Mouse (Mus musculus): ENCODE measurements around the gene Ubap2. TPM values are rescaled to one million over a fixed set of nuclear protein-coding genes. Genes with fewer than 3 reads are reported as not detected.

The Ubap2 gene
- total RNA-seq, 2 experiments from 2014 or later, result 66.2 to 67.4 TPM

DNA sequence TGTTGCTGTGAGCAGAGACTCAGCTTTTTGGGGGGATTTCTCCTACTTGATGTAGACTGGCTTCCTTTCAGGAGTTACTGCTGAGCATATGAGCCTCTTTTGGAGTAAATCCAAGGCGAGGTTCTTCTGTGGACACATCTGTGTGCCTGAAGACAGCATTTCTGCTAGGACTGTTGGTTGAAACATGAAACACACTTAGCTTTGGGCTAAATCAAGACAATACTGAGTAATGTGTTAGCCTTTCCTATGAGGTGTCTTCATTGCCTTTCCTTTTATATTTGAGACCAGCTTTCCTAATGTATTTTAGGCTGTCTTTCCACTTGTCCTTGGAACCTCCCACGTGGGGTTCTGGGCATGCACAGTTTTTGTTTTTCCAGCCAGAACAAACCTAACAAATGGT is 100.3 kb downstream of the Ubap2 start:
- intact Hi-C loops (cut with DNase I), result no loop called here
- DNase-seq, result no peak

DNA sequence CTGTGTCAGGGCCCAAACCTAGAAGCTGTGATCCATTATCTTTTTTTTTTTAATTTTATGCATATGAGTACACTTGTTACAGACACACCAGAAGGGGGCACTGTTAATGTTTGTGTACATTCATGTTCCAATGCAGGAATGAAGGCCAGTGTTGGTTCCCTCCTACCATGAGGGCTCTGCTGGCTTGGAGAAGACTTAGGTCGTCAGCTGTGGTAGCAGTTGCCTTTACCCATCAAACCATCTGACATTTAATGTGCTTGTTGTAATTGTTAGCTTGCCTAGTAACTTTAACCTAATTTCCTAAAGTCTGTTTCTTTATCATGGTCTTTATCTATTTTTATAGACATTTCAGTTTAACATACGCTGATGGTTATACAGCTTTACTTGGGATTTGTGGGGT is 104.0 kb downstream of the Ubap2 start:
- intact Hi-C loops (cut with DNase I), result no loop called here
- DNase-seq, result no peak

DNA sequence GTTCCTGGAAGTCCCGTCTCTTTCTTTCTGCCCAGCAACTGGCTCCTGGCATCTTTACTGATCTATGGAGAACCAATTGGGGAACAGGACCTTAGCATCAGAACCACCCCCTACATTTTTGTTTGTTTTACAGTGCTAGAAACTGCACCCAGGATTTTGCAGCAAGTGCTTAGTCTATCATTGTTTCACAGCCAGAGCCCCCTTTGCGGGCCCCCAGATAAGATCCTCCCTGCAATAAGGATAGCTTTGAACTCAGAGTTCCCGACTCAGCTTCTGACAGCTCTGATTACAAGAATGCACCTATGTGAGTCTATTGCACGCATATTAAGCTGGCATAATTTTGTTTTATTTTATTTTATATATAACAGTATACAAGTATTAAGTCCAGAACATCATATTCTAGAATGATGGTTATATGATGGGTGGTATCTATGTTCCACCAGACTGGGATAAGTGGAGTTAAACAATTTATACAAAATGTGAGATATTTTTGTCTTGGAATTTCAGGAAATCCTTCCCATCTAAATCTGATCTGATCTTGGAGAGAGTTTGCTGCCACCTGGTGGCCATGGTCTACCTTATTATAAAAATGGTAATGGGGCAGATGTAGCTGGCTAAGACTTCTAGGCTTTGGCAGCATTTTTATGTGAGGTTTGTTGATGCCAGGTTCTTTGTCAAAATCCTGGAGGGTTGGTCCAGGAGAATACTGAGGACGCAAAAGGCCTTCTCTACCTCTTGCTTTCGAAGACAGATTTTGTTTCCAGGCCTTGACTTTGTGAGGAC is 109.1 kb downstream of the Ubap2 start:
- DNase-seq, result peak; percentile 67 to 86
- intact Hi-C loops (cut with DNase I), result loop anchor here (1.0 to 2.0 kb wide), 2 partner anchors 37 to 115 kb away; no protein-coding TSS in a partner anchor

DNA sequence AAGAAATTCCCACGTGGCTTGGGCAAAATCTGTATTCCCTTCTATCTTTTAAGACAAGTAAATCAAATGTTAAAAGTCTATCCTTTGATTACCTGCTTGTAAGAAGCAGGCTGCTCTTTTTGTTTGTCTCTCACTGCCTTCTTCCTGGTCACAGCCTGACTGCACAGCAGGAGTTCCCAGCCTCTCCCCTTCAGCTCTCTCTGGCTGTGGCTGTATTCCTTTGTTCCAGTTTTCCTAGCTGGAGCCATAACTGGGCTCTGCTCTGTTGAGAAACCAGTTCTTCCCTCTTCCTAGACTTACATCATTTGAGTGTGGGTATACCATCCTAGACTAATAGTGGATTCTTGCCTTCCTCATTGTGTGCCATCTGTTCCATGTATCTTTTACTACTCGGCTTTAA is 110.0 kb downstream of the Ubap2 start:
- intact Hi-C loops (cut with DNase I), result no loop called here

DNA sequence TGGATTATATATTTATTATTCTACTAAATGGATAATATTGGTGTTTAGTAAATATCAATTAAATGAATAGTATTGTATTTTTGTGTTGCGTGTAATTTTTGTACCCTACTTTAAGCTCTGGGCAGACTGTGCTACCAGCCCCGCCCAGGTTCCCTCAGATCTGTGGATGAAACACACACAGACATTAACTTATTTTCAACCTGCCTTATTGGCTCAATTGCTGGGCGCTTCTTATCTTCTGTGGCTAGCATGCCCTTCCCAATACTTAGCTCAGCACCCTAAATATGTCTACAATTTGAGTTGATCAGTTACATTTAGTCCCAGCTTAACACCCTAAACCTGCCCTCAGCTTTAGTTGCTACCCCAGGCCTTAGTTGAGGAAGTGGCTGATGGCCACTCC is 113.7 kb downstream of the Ubap2 start:
- intact Hi-C loops (cut with DNase I), result no loop called here
- DNase-seq, result no peak

More for the DNA sequence above, 110.0 kb downstream of the Ubap2 start:
- DNase-seq, result no peak

DNA sequence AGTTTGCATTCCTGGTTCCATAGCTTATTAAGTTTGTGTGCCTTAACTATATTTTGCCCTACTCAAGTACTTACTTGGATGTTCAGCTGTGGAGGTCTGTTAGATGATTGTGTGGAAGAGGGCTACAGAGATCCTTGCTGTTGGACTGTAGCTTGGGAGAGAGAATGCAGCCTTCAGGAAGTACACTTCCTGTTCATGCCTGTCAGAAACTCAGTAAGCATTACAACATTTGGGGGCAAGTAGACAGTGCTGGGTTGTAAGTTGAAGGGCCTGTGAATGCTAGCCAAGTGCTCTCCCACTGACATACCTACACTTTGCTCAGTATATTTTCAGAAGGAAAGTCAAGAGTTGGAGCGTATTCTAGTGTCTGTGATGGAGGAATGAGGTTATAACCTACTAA is 116.7 kb downstream of the Ubap2 start:
- intact Hi-C loops (cut with DNase I), result no loop called here
- DNase-seq, result no peak

DNA sequence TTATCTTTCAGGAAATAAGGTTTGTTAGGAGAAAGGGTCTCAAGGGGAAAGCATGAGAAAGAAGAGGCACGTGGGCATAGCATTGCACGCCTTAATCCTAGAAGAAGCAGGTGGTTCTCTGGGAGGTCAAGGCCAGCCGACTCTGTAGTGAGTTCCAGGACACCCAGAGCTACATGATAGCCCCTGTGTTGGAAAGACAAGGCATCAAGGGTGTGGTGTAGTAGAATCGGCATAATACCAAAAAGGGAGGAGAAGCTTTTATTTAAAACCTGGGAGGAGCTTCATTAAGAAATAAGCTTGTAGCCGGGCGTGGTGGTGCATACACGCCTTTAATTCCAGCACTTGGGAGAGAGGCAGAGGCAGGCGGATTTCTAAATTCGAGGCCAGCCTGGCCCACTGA is 118.0 kb downstream of the Ubap2 start:
- no peak for DNase-seq
- intact Hi-C loops (cut with DNase I), result no loop called here

DNA sequence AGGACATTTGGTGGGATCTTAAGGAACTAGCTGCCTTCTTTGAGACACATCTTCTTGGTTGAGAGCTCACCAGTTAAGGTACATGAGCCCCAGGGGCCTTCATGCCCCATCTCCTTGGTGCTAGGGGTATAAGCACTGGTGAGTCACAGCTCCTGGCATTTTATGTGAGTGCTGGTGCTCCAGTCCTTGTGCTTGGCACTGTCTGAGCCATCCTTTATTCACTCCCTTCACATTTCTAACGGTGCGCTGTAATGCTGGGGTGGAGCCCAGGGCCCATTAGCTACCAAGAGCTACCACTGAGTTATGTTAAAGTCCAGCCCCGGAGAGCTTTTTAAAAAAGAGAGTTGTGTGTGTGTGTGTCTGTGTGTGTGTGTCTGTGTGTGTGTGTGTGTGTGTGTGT is 121.8 kb downstream of the Ubap2 start:
- no peak for DNase-seq
- intact Hi-C loops (cut with DNase I), result no loop called here

DNA sequence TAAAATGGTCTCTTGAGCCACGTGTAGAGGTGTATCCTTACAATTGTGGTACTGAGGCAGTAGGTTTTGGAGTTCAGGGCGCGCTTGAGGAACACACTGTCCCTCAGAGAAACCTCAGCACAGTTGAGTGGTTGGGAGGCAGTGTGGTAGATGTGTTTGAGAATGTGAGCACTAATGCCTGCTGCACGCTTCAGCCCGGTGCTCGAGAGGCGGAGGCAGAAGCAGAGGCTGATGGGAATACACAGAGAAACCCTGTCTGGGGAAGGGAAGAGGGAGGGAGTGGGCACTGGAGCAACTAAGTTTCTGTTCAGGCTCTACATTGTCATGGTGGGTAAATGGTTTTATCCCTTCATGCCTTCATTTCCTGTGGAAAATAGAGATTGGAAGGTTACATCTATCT is 123.8 kb downstream of the Ubap2 start:
- intact Hi-C loops (cut with DNase I), result no loop called here

DNA sequence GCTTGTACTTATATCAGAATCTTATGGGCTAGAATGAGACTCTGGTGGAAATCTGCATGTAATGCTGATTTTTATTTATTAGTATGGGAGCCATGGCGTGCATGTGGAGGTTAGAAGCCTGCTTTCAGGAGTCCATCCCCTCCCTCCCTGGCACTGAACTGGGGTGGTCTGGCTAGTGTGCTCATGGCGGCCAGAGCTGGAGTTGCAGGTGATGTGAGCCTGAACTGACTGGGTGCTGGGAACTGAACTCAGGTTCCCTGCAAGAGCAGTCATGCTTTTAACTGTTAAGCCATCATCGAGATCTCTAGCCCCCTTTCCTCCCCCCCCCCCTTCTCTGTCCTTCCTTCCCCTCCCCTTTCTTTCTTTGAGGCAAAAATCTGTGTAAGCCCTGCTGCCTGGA is 125.1 kb downstream of the Ubap2 start:
- intact Hi-C loops (cut with DNase I), result no loop called here
- no peak for DNase-seq

More for the DNA sequence above, 123.8 kb downstream of the Ubap2 start:
- no peak for DNase-seq

Other genes with a start within 250 kb of the Ubap2 start
- gene Aqp7, start 227.0 kb downstream of the Ubap2 start, total RNA-seq (2021), result 10 to 100 TPM; 35.0 to 36.4 TPM
- gene Aqp3, start 177.0 kb downstream of the Ubap2 start, total RNA-seq (2021), result under 1 TPM in 1 of 2 experiments, not detected in 1; 0.53 TPM
- 10 to 100 TPM; 21.3 to 22.8 TPM for gene Nol6, start 150.7 kb downstream of the Ubap2 start, total RNA-seq (2021)
- 100 to 1,000 TPM; 123 to 137 TPM for gene Ube2r2, start 139.4 kb downstream of the Ubap2 start, total RNA-seq (2021)
- 10 to 100 TPM; 40.6 to 44.9 TPM for gene Dcaf12, start 39.7 kb upstream of the Ubap2 start, total RNA-seq (2021)
- 10 to 100 TPM; 38.9 to 43.5 TPM for gene Ubap1, start 73.9 kb upstream of the Ubap2 start, total RNA-seq (2021)
- gene Kif24, start 189.7 kb upstream of the Ubap2 start, total RNA-seq (2021), result 1 to 10 TPM; 1.4 to 2.0 TPM
- gene Nudt2, start 190.0 kb upstream of the Ubap2 start, total RNA-seq (2021), result 10 to 100 TPM; 25.6 to 27.9 TPM
- 10 to 100 TPM; 10.1 to 10.6 TPM for gene AI464131, start 227.9 kb upstream of the Ubap2 start, total RNA-seq (2021)
- under 1 TPM in 1 of 2 experiments, not detected in 1; 0.31 TPM for gene 1110017D15Rik, start 242.2 kb upstream of the Ubap2 start, total RNA-seq (2021)

Measured in heart, postnatal 10 days (tissue).